ENCODE assay signal across 7 mouse cellular contexts in genomic region chr4:150048478-150049156, GRCm38 (mm10). TPM values are rescaled to one million over a fixed set of nuclear protein-coding genes. Genes with fewer than 3 reads are reported as not detected.
DNase-seq lines count a peak whose midpoint lies in the region; ATAC-seq and TF ChIP-seq lines count a peak whose summit lies in the region.

No protein-coding gene starts in this region.

- ATAC-seq in G1E (ENCODE audit: extremely low read depth, insufficient number of reproducible peaks, low FRiP score, poor library complexity, severe bottlenecking) = no peak
- no peak; the same call in 1 of the 2 replicates for ATAC-seq in forebrain, embryonic 15.5 days (replicated peaks)
- ATAC-seq in kidney, embryonic 15.5 days (replicated peaks; ENCODE audit: low FRiP score) = peak; percentile 37; the same call in 1 of the 2 replicates
- peak; percentile 46; the same call in 1 of the 2 replicates for ATAC-seq in midbrain, embryonic 11.5 days (ENCODE audit: low FRiP score)

- no peaks in the 10 kb centered on the region for H3K27me3 ChIP-seq in C2C12 (ENCODE audit: control insufficient read depth, insufficient read depth, insufficient read length)
- H3K27me3 ChIP-seq in G1E (ENCODE audit: insufficient read depth, low read length) = peaks cover 28% of the 10 kb centered on the region
- H3K27me3 ChIP-seq in forebrain, embryonic 15.5 days = peaks cover 39% of the 10 kb centered on the region
- peaks cover 55% of the 10 kb centered on the region for H3K27me3 ChIP-seq in kidney, embryonic 15.5 days
- peaks cover 30% of the 10 kb centered on the region for H3K27me3 ChIP-seq in midbrain, embryonic 11.5 days (ENCODE audit: control insufficient read depth, insufficient read depth, low read length)

- peaks cover 24% of the 10 kb centered on the region for H3K36me3 ChIP-seq in C2C12 (ENCODE audit: control insufficient read depth, insufficient read depth)
- H3K36me3 ChIP-seq in G1E (replicated peaks) = peaks cover 33% of the 10 kb centered on the region
- H3K36me3 ChIP-seq in forebrain, embryonic 15.5 days = no peaks in the 10 kb centered on the region
- H3K36me3 ChIP-seq in kidney, embryonic 15.5 days = no peaks in the 10 kb centered on the region
- no peaks in the 10 kb centered on the region for H3K36me3 ChIP-seq in midbrain, embryonic 11.5 days (ENCODE audit: control insufficient read depth, insufficient read depth, low read length)

- H3K4me2 ChIP-seq in forebrain, embryonic 15.5 days (replicated peaks) = peak overlapping the region; percentile 85
- H3K4me2 ChIP-seq in kidney, embryonic 15.5 days = peak overlapping the region; percentile 96
- H3K4me2 ChIP-seq in midbrain, embryonic 11.5 days = peak overlapping the region; percentile 61

- peaks cover 52% of the 10 kb centered on the region for H3K79me3 ChIP-seq in C2C12 (ENCODE audit: low read depth)

- H3K27ac ChIP-seq in forebrain, embryonic 15.5 days (replicated peaks) = no peak overlapping the region
- H3K27ac ChIP-seq in kidney, embryonic 15.5 days = no peak overlapping the region
- H3K27ac ChIP-seq in midbrain, embryonic 11.5 days (ENCODE audit: low read depth, low read length) = no peak overlapping the region

- peaks cover 59% of the 10 kb centered on the region for H3K79me2 ChIP-seq in C2C12 (ENCODE audit: control insufficient read depth, insufficient read depth)

- peak overlapping the region; percentile 16; the same call in 1 of the 2 replicates for H3K9ac ChIP-seq in forebrain, embryonic 15.5 days (replicated peaks)
- peak overlapping the region; percentile 41 for H3K9ac ChIP-seq in kidney, embryonic 15.5 days
- peak overlapping the region; percentile 27; the same call in 1 of the 2 replicates for H3K9ac ChIP-seq in midbrain, embryonic 11.5 days (ENCODE audit: low read length)

- peak overlapping the region; percentile 93 for H3ac ChIP-seq in C2C12 (ENCODE audit: control insufficient read depth, insufficient read length, low read depth)

- peak; percentile 31 for DNase-seq in G1E (ENCODE audit: low spot score)
- peak; percentile 93 for DNase-seq in midbrain, embryonic 11.5 days (ENCODE audit: low spot score, missing footprints)
- no peak for DNase-seq in gastrocnemius, adult 18-20 months (ENCODE audit: low spot score)
- DNase-seq in right cerebral cortex, postnatal 25 days = no peak

- peak overlapping the region; percentile 69 for H3K4me3 ChIP-seq in C2C12 (ENCODE audit: insufficient read depth, poor library complexity, severe bottlenecking)
- H3K4me3 ChIP-seq in G1E (ENCODE audit: low read depth, low read length) = peak overlapping the region; percentile 76
- peak overlapping the region; percentile 38 for H3K4me3 ChIP-seq in forebrain, embryonic 15.5 days
- peak overlapping the region; percentile 53 for H3K4me3 ChIP-seq in kidney, embryonic 15.5 days (replicated peaks)
- H3K4me3 ChIP-seq in midbrain, embryonic 11.5 days (ENCODE audit: low read depth, low read length) = peak overlapping the region; percentile 39

- under 1% methylated on average over 49 of the region's 49 CpGs for WGBS in forebrain, embryonic 15.5 days
- WGBS in kidney, embryonic 15.5 days = under 1% methylated on average over 49 of the region's 49 CpGs
- under 1% methylated on average over 49 of the region's 49 CpGs for WGBS in midbrain, embryonic 11.5 days

- no peak for TF ChIP-seq CTCF in C2C12 (IDR thresholded peaks at IDR 0.05; ENCODE audit: control insufficient read depth, insufficient read depth, insufficient read length)
- no peak for TF ChIP-seq CTCF in G1E (IDR thresholded peaks at IDR 0.05; ENCODE audit: low read depth, low read length)

- H3K9me3 ChIP-seq in G1E (replicated peaks) = 0 out of 2 replicates have a peak, but pooled peaks cover under 1% of the 10 kb centered on the region
- no peaks in the 10 kb centered on the region for H3K9me3 ChIP-seq in forebrain, embryonic 15.5 days
- H3K9me3 ChIP-seq in kidney, embryonic 15.5 days (replicated peaks) = no peaks in the 10 kb centered on the region
- H3K9me3 ChIP-seq in midbrain, embryonic 11.5 days (ENCODE audit: control insufficient read depth, low read length) = no peaks in the 10 kb centered on the region; the same call in 1 of the 2 replicates

- H3K4me1 ChIP-seq in G1E (ENCODE audit: insufficient read depth, low read depth, low read length) = peaks cover 39% of the 10 kb centered on the region
- H3K4me1 ChIP-seq in forebrain, embryonic 15.5 days = peaks cover 19% of the 10 kb centered on the region
- peaks cover 24% of the 10 kb centered on the region for H3K4me1 ChIP-seq in kidney, embryonic 15.5 days
- H3K4me1 ChIP-seq in midbrain, embryonic 11.5 days (ENCODE audit: control insufficient read depth, insufficient read depth, low read length) = peaks cover 10% of the 10 kb centered on the region

TF ChIP-seq in C2C12, 6 proteins besides CTCF, POLR2A, EP300 and RAD21:
- TF ChIP-seq MAX (IDR thresholded peaks at IDR 0.05) (no peak), MYOG (IDR thresholded peaks at IDR 0.05; ENCODE audit: control insufficient read depth, extremely low read depth, insufficient read length) (no peak), USF1 (IDR thresholded peaks at IDR 0.05; ENCODE audit: low read depth) (no peak), MYOD1 (IDR thresholded peaks at IDR 0.05; ENCODE audit: control insufficient read depth, insufficient read length, low read depth) (no peak), CEBPB (IDR thresholded peaks at IDR 0.05; ENCODE audit: low read depth) (no peak), FOSL1 (IDR thresholded peaks at IDR 0.05; ENCODE audit: insufficient read depth, low read length, poor library complexity, severe bottlenecking) (no peak)

RNA-seq across cellular contexts. Expression of gene Gpr157, which starts 38.5 kb away (rescaled TPM):
- polyA plus RNA-seq in C2C12 (2012; fragmentation: generic; extraction: Trizol) (0.25 TPM), G1E (2012) (0.01 TPM in 2 replicates)
- total RNA-seq in G1E (2014; fragmentation: Nextera tagmentation) (not detected in 2 replicates), G1E (2017) (0.06 and 0.11 TPM in 2 replicates)
- polyA plus RNA-seq in forebrain, embryonic 15.5 days (2015; fragmentation: Nextera tagmentation; extraction: Ambion mirVana) = 0.20 and 0.23 TPM in 2 replicates
- 0.51 and 0.53 TPM in 2 replicates for polyA plus RNA-seq in kidney, embryonic 15.5 days (2015; fragmentation: Nextera tagmentation; extraction: Ambion mirVana)
- polyA plus RNA-seq in midbrain, embryonic 11.5 days (2014; fragmentation: Nextera tagmentation; extraction: Ambion mirVana) = 0.10 and 0.15 TPM in 2 replicates
- total RNA-seq in gastrocnemius, adult 18-20 months (2021) = 10 to 100 TPM; 34.5 to 38.2 TPM

RNA-seq across cellular contexts. Expression of gene H6pd, which starts 39.8 kb away (rescaled TPM):
- polyA plus RNA-seq in C2C12 (2012; fragmentation: generic; extraction: Trizol) (14.9 TPM), G1E (2012) (6.4 and 8.3 TPM in 2 replicates)
- total RNA-seq in G1E (2014; fragmentation: Nextera tagmentation) (5.3 and 7.1 TPM in 2 replicates), G1E (2017) (6.4 and 7.0 TPM in 2 replicates)
- polyA plus RNA-seq in forebrain, embryonic 15.5 days (2015; fragmentation: Nextera tagmentation; extraction: Ambion mirVana) = 1.2 and 1.5 TPM in 2 replicates
- 17.8 and 18.5 TPM in 2 replicates for polyA plus RNA-seq in kidney, embryonic 15.5 days (2015; fragmentation: Nextera tagmentation; extraction: Ambion mirVana)
- 1.7 and 2.4 TPM in 2 replicates for polyA plus RNA-seq in midbrain, embryonic 11.5 days (2014; fragmentation: Nextera tagmentation; extraction: Ambion mirVana)
- 10 to 100 TPM; 45.5 to 56.8 TPM for total RNA-seq in gastrocnemius, adult 18-20 months (2021)

Comparison
In these comparisons a context has a peak if more than half of its experiments do, and no peak if none do; other contexts are left out.
1. ATAC-seq: peak in kidney, embryonic 15.5 days (single experiment) and midbrain, embryonic 11.5 days (single experiment); none in G1E (single experiment) and forebrain, embryonic 15.5 days (single experiment).
2. DNase-seq: peak in G1E (single experiment) and midbrain, embryonic 11.5 days (single experiment); none in gastrocnemius, adult 18-20 months (single experiment) and right cerebral cortex, postnatal 25 days (single experiment).
3. Peak in every context shown above with its lines, with median percentiles within 50 percentile points of each other: H3K4me3 ChIP-seq, H3K4me2 ChIP-seq and H3K9ac ChIP-seq.